Mouse (Mus musculus): Measurements from ENCODE around the gene Slc6a6. TPM values are rescaled to one million over a fixed set of nuclear protein-coding genes. Genes with fewer than 3 reads are reported as not detected.

Gene Slc6a6
- polyA plus RNA-seq, 1 experiment from 2014 or later = 102 TPM

GRCm38 (mm10) chr6:91754845-91755244 is 71.0 kb downstream of the Slc6a6 start:
- H3K4me1 ChIP-seq = peaks cover 4% of the 10 kb centered on the region; the same call in 1 of the 2 replicates
- H3K4me2 ChIP-seq = no peak overlapping the region
- no peak overlapping the region for H3K27ac ChIP-seq (replicated peaks)
- no peaks in the 10 kb centered on the region for H3K9me3 ChIP-seq (replicated peaks)
- H3K27me3 ChIP-seq (replicated peaks) = no peaks in the 10 kb centered on the region
- peaks cover 76% of the 10 kb centered on the region for H3K36me3 ChIP-seq
- H3K9ac ChIP-seq (replicated peaks) = no peak overlapping the region
- WGBS = 85% methylated on average over 12 of the region's 12 CpGs
- H3K4me3 ChIP-seq (replicated peaks) = no peak overlapping the region
- ATAC-seq (ENCODE audit: low FRiP score) = no peak

- Histone ChIP-seq H3K9ac (replicated peaks) (no peak overlapping the region), H3K27me3 (replicated peaks) (no peaks in the 10 kb centered on the region), H3K36me3 (peaks cover 25% of the 10 kb centered on the region), H3K27ac (replicated peaks) (no peak overlapping the region), H3K4me1 (no peaks in the 10 kb centered on the region), H3K4me2 (no peak overlapping the region), H3K4me3 (replicated peaks) (no peak overlapping the region), H3K9me3 (replicated peaks) (no peaks in the 10 kb centered on the region)
- ATAC-seq (ENCODE audit: low FRiP score) = no peak
- WGBS = 87% methylated on average over 9 of the region's 9 CpGs
Observed at GRCm38 (mm10) chr6:91762051-91762742, 78.3 kb downstream of the Slc6a6 start.

- H3K9ac ChIP-seq (replicated peaks) = no peak overlapping the region
- no peaks in the 10 kb centered on the region for H3K4me1 ChIP-seq
- no peak for ATAC-seq (ENCODE audit: low FRiP score)
- no peak overlapping the region for H3K4me3 ChIP-seq (replicated peaks)
- H3K9me3 ChIP-seq (replicated peaks) = no peaks in the 10 kb centered on the region
- H3K36me3 ChIP-seq = peaks cover 17% of the 10 kb centered on the region
- no peak overlapping the region for H3K27ac ChIP-seq (replicated peaks)
- no peak overlapping the region for H3K4me2 ChIP-seq
- WGBS = 85% methylated on average over 8 of the region's 8 CpGs
- no peaks in the 10 kb centered on the region for H3K27me3 ChIP-seq (replicated peaks)
Observed at GRCm38 (mm10) chr6:91767550-91767949, 83.7 kb downstream of the Slc6a6 start.

GRCm38 (mm10) chr6:91773951-91774350 is 90.1 kb downstream of the Slc6a6 start:
- H3K36me3 ChIP-seq = peaks cover 21% of the 10 kb centered on the region
- H3K4me3 ChIP-seq (replicated peaks) = no peak overlapping the region
- H3K9me3 ChIP-seq (replicated peaks) = no peaks in the 10 kb centered on the region
- no peaks in the 10 kb centered on the region for H3K4me1 ChIP-seq
- no peak overlapping the region for H3K27ac ChIP-seq (replicated peaks)
- H3K4me2 ChIP-seq = no peak overlapping the region
- ATAC-seq (ENCODE audit: low FRiP score) = no peak
- WGBS = 70% methylated on average over 5 of the region's 5 CpGs
- no peaks in the 10 kb centered on the region for H3K27me3 ChIP-seq (replicated peaks)
- no peak overlapping the region for H3K9ac ChIP-seq (replicated peaks)

GRCm38 (mm10) chr6:91776543-91776942 is 92.7 kb downstream of the Slc6a6 start:
- no peak overlapping the region for H3K4me2 ChIP-seq
- no peaks in the 10 kb centered on the region for H3K27me3 ChIP-seq (replicated peaks)

GRCm38 (mm10) chr6:91779206-91779605 is 95.4 kb downstream of the Slc6a6 start:
- H3K4me1 ChIP-seq = no peaks in the 10 kb centered on the region
- H3K9ac ChIP-seq (replicated peaks) = no peak overlapping the region
- H3K27ac ChIP-seq (replicated peaks) = no peak overlapping the region
- H3K9me3 ChIP-seq (replicated peaks) = no peaks in the 10 kb centered on the region
- H3K27me3 ChIP-seq (replicated peaks) = no peaks in the 10 kb centered on the region
- ATAC-seq (ENCODE audit: low FRiP score) = no peak
- H3K36me3 ChIP-seq = no peaks in the 10 kb centered on the region; the same call in 1 of the 2 replicates
- H3K4me3 ChIP-seq (replicated peaks) = no peak overlapping the region
- no peak overlapping the region for H3K4me2 ChIP-seq
- WGBS = 63% methylated on average over 9 of the region's 9 CpGs

More at GRCm38 (mm10) chr6:91776543-91776942, 92.7 kb downstream of the Slc6a6 start:
- Histone ChIP-seq H3K4me1 (no peaks in the 10 kb centered on the region), H3K9me3 (replicated peaks) (no peaks in the 10 kb centered on the region), H3K27ac (replicated peaks) (no peak overlapping the region), H3K36me3 (peaks cover 13% of the 10 kb centered on the region), H3K9ac (replicated peaks) (no peak overlapping the region), H3K4me3 (replicated peaks) (no peak overlapping the region)
- peak; percentile 83 for ATAC-seq (ENCODE audit: low FRiP score)
- 16% methylated on average over 9 of the region's 9 CpGs for WGBS

GRCm38 (mm10) chr6:91785018-91785417 is 101.2 kb downstream of the Slc6a6 start:
- 85% methylated on average over 3 of the region's 3 CpGs for WGBS
- no peak for ATAC-seq (ENCODE audit: low FRiP score)

GRCm38 (mm10) chr6:91788311-91788798 is 104.5 kb downstream of the Slc6a6 start:
- 86% methylated on average over 9 of the region's 9 CpGs for WGBS
- Histone ChIP-seq H3K4me1 (peaks cover 28% of the 10 kb centered on the region), H3K9ac (replicated peaks) (no peak overlapping the region), H3K9me3 (replicated peaks) (no peaks in the 10 kb centered on the region), H3K4me3 (replicated peaks) (no peak overlapping the region), H3K4me2 (no peak overlapping the region), H3K36me3 (peaks cover 9% of the 10 kb centered on the region; the same call in 1 of the 2 replicates), H3K27me3 (replicated peaks) (no peaks in the 10 kb centered on the region), H3K27ac (replicated peaks) (no peak overlapping the region)
- ATAC-seq (ENCODE audit: low FRiP score) = no peak

More at GRCm38 (mm10) chr6:91785018-91785417, 101.2 kb downstream of the Slc6a6 start:
- Histone ChIP-seq H3K9me3 (replicated peaks) (no peaks in the 10 kb centered on the region), H3K36me3 (peaks cover 9% of the 10 kb centered on the region; the same call in 1 of the 2 replicates), H3K4me2 (no peak overlapping the region), H3K4me3 (replicated peaks) (no peak overlapping the region), H3K4me1 (no peaks in the 10 kb centered on the region), H3K27me3 (replicated peaks) (no peaks in the 10 kb centered on the region), H3K9ac (replicated peaks) (no peak overlapping the region), H3K27ac (replicated peaks) (no peak overlapping the region)

- no peaks in the 10 kb centered on the region for H3K27me3 ChIP-seq (replicated peaks)
- no peak overlapping the region for H3K4me3 ChIP-seq (replicated peaks)
- ATAC-seq (ENCODE audit: low FRiP score) = no peak
- H3K9me3 ChIP-seq (replicated peaks) = no peaks in the 10 kb centered on the region
- WGBS = 70% methylated on average over 3 of the region's 3 CpGs
- no peak overlapping the region for H3K27ac ChIP-seq (replicated peaks)
- H3K36me3 ChIP-seq = no peaks in the 10 kb centered on the region
- H3K9ac ChIP-seq (replicated peaks) = no peak overlapping the region
- no peak overlapping the region for H3K4me2 ChIP-seq
- H3K4me1 ChIP-seq = peaks cover 36% of the 10 kb centered on the region
Observed at GRCm38 (mm10) chr6:91795640-91796039, 111.8 kb downstream of the Slc6a6 start.

GRCm38 (mm10) chr6:91796064-91796463 is 112.2 kb downstream of the Slc6a6 start:
- Histone ChIP-seq H3K4me1 (peaks cover 32% of the 10 kb centered on the region), H3K27me3 (replicated peaks) (no peaks in the 10 kb centered on the region), H3K9me3 (replicated peaks) (no peaks in the 10 kb centered on the region), H3K36me3 (no peaks in the 10 kb centered on the region), H3K9ac (replicated peaks) (no peak overlapping the region), H3K27ac (replicated peaks) (no peak overlapping the region), H3K4me3 (replicated peaks) (no peak overlapping the region), H3K4me2 (no peak overlapping the region)
- WGBS = 66% methylated on average over 9 of the region's 9 CpGs
- ATAC-seq (ENCODE audit: low FRiP score) = no peak

GRCm38 (mm10) chr6:91796736-91797135 is 112.9 kb downstream of the Slc6a6 start:
- H3K27me3 ChIP-seq (replicated peaks) = no peaks in the 10 kb centered on the region
- no peaks in the 10 kb centered on the region for H3K36me3 ChIP-seq
- 91% methylated on average over 4 of the region's 4 CpGs for WGBS
- no peak overlapping the region for H3K27ac ChIP-seq (replicated peaks)
- no peak overlapping the region for H3K4me3 ChIP-seq (replicated peaks)
- ATAC-seq (ENCODE audit: low FRiP score) = no peak
- no peaks in the 10 kb centered on the region for H3K9me3 ChIP-seq (replicated peaks)
- H3K9ac ChIP-seq (replicated peaks) = no peak overlapping the region
- H3K4me2 ChIP-seq = no peak overlapping the region
- peaks cover 25% of the 10 kb centered on the region for H3K4me1 ChIP-seq

GRCm38 (mm10) chr6:91798496-91798895 is 114.6 kb downstream of the Slc6a6 start:
- Histone ChIP-seq H3K4me2 (no peak overlapping the region), H3K36me3 (no peaks in the 10 kb centered on the region), H3K27ac (replicated peaks) (no peak overlapping the region), H3K9me3 (replicated peaks) (no peaks in the 10 kb centered on the region), H3K4me1 (peaks cover 12% of the 10 kb centered on the region), H3K9ac (replicated peaks) (no peak overlapping the region), H3K4me3 (replicated peaks) (no peak overlapping the region), H3K27me3 (replicated peaks) (no peaks in the 10 kb centered on the region)
- ATAC-seq (ENCODE audit: low FRiP score) = no peak
- WGBS = 73% methylated on average over 12 of the region's 12 CpGs
